Mouse (Mus musculus) ES-E14 (cell line): ENCODE measurements around the gene Fhod1.

ENCODE experiments used
- CHD2 ChIP-seq: IDR thresholded peaks from 2 replicates; pipeline ENCODE4 v1.6.1; 2014; ENCODE audit warnings: mild to moderate bottlenecking, low read depth, low read length, inconsistent platforms
- HCFC1 ChIP-seq: IDR thresholded peaks from 2 replicates; pipeline ENCODE4 v1.6.1; 2012; ENCODE audit warnings: low read length, inconsistent platforms, borderline replicate concordance; ENCODE audit not compliant: insufficient read depth
- ZNF384 ChIP-seq: IDR thresholded peaks from 2 replicates; pipeline ENCODE4 v1.6.1; 2012; ENCODE audit warnings: low read depth, low read length, inconsistent platforms

DNA sequence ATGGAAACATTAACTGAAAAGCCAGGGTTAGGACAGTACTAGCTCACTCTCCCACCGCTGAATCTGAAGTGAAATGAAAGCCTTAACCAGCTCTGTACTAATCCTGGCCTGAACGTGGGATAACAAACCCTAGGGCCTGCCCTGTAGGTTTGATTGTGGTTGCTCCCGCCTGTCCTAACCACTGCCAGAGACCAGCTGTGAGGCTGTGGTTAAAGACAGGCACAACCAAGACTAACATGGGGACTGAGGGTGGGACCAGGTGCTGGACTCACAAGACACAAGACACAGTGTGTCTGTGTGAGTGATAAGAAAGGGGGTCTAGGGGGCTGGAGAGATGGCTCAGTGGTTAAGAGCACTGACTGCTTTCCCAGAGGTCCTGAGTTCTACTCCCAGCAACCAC is 67.2 kb downstream of the Fhod1 start:
- TF ChIP-seq HCFC1 (no peak), ZNF384 (no peak), CHD2 (no peak)
